Mouse (Mus musculus): ENCODE results near the gene Tcf7l2.

The Tcf7l2 gene

GRCm38 (mm10) chr19:55792571-55792970 lies 51.0 kb downstream of the Tcf7l2 start:
- CTCF ChIA-PET = no interaction called here

- CTCF ChIA-PET = interaction anchor here (0.6 kb wide), 1 partner anchor 70 kb away, joined by 4 read pairs; no protein-coding TSS in a partner anchor
Observed at GRCm38 (mm10) chr19:55793029-55793428, 51.4 kb downstream of the Tcf7l2 start.

- CTCF ChIA-PET = no interaction called here
Observed at GRCm38 (mm10) chr19:55794194-55794945, 52.8 kb downstream of the Tcf7l2 start.

GRCm38 (mm10) chr19:55794946-55795340 lies 53.3 kb downstream of the Tcf7l2 start:
- CTCF ChIA-PET = no interaction called here

- CTCF ChIA-PET = no interaction called here
Observed at GRCm38 (mm10) chr19:55795349-55795748, 53.7 kb downstream of the Tcf7l2 start.

GRCm38 (mm10) chr19:55797834-55798233 lies 56.2 kb downstream of the Tcf7l2 start:
- CTCF ChIA-PET = no interaction called here

- CTCF ChIA-PET = no interaction called here
Observed at GRCm38 (mm10) chr19:55799411-55799810, 57.8 kb downstream of the Tcf7l2 start.

- CTCF ChIA-PET = no interaction called here
Observed at GRCm38 (mm10) chr19:55800059-55800458, 58.4 kb downstream of the Tcf7l2 start.

GRCm38 (mm10) chr19:55803121-55803520 lies 61.5 kb downstream of the Tcf7l2 start:
- CTCF ChIA-PET = no interaction called here

GRCm38 (mm10) chr19:55803797-55804196 lies 62.2 kb downstream of the Tcf7l2 start:
- CTCF ChIA-PET = no interaction called here

GRCm38 (mm10) chr19:55804795-55805194 lies 63.2 kb downstream of the Tcf7l2 start:
- CTCF ChIA-PET = no interaction called here

- CTCF ChIA-PET = no interaction called here
Observed at GRCm38 (mm10) chr19:55806434-55807193, 65.0 kb downstream of the Tcf7l2 start.

GRCm38 (mm10) chr19:55807194-55808053 lies 65.8 kb downstream of the Tcf7l2 start:
- CTCF ChIA-PET = no interaction called here

- CTCF ChIA-PET = no interaction called here
Observed at GRCm38 (mm10) chr19:55808304-55808703, 66.7 kb downstream of the Tcf7l2 start.

- CTCF ChIA-PET = interaction anchor here (0.5 kb wide), 1 partner anchor 34 kb away, joined by 4 read pairs; no protein-coding TSS in a partner anchor
Observed at GRCm38 (mm10) chr19:55809539-55809938, 67.9 kb downstream of the Tcf7l2 start.

- CTCF ChIA-PET = no interaction called here
Observed at GRCm38 (mm10) chr19:55812236-55812635, 70.6 kb downstream of the Tcf7l2 start.

GRCm38 (mm10) chr19:55815010-55815790 lies 73.6 kb downstream of the Tcf7l2 start:
- CTCF ChIA-PET = no interaction called here

GRCm38 (mm10) chr19:55816974-55817373 lies 75.4 kb downstream of the Tcf7l2 start:
- CTCF ChIA-PET = no interaction called here

GRCm38 (mm10) chr19:55820202-55820601 lies 78.6 kb downstream of the Tcf7l2 start:
- CTCF ChIA-PET = no interaction called here

- CTCF ChIA-PET = interaction anchor here (0.5 kb wide), 1 partner anchor 284 kb away, joined by 3 read pairs; no protein-coding TSS in a partner anchor
Observed at GRCm38 (mm10) chr19:55825001-55825827, 83.6 kb downstream of the Tcf7l2 start.
